10 mouse cellular contexts compared by ENCODE assay signal in genomic region chr5:122302810-122303745, GRCm38 (mm10). TPM values are rescaled to one million over a fixed set of nuclear protein-coding genes. Genes with fewer than 3 reads are reported as not detected.
A peak's percentile ranks its signal among the peaks of the same experiment; 100 is the strongest.
DNase-seq lines count a peak whose midpoint lies in the region; ATAC-seq and TF ChIP-seq lines count a peak whose summit lies in the region.
"Had no signal": no experiment of that assay in that cellular context is flagged by ENCODE, and none has a peak within 500 bp of the region (broad histone marks: within the 10 kb centered on the region; RNA-seq: fewer than 3 reads in every experiment).

No protein-coding gene starts in this region.

- WGBS in heart, adult 2 months: 39% methylated on average over 17 of the region's 17 CpGs
- WGBS in neural tube, embryonic 13.5 days: 79% methylated on average over 17 of the region's 17 CpGs
- 55% methylated on average over 17 of the region's 17 CpGs for WGBS in liver, embryonic 13.5 days (ENCODE audit: insufficient replicate concordance)

- ATAC-seq in neural tube, embryonic 13.5 days (ENCODE audit: low read depth): no peak
- no peak; the same call in 1 of the 2 replicates for ATAC-seq in liver, embryonic 13.5 days (ENCODE audit: low read depth)

- H3K4me1 ChIP-seq in heart, adult 2 months (ENCODE audit: control insufficient read depth, insufficient read depth, low read length): peaks cover 38% of the 10 kb centered on the region
- H3K4me1 ChIP-seq in neural tube, embryonic 13.5 days (replicated peaks): peaks cover 44% of the 10 kb centered on the region
- H3K4me1 ChIP-seq in liver, embryonic 13.5 days (replicated peaks): peaks cover 47% of the 10 kb centered on the region

- H3K27ac ChIP-seq in heart, adult 2 months: no peak overlapping the region; the same call in 1 of the 2 replicates
- H3K27ac ChIP-seq in neural tube, embryonic 13.5 days (replicated peaks): peak overlapping the region; percentile 64
- H3K27ac ChIP-seq in liver, embryonic 13.5 days: 0 out of 2 replicates have a peak overlapping the region, but pooled peaks have one; percentile 31

- peak overlapping the region; percentile 43 for H3K9ac ChIP-seq in heart, adult 2 months (ENCODE audit: low read depth, low read length)
- no peak overlapping the region; the same call in 1 of the 2 replicates for H3K9ac ChIP-seq in neural tube, embryonic 13.5 days
- H3K9ac ChIP-seq in liver, embryonic 13.5 days: no peak overlapping the region

- peaks cover 8% of the 10 kb centered on the region for H3K79me2 ChIP-seq in heart, adult 2 months (replicated peaks; ENCODE audit: control insufficient read depth, insufficient read depth, low read length)

- H3K36me3 ChIP-seq in heart, adult 2 months (ENCODE audit: control insufficient read depth, insufficient read depth, low read length): peaks cover 22% of the 10 kb centered on the region
- H3K36me3 ChIP-seq in neural tube, embryonic 13.5 days: peaks cover 3% of the 10 kb centered on the region; the same call in 1 of the 2 replicates
- peaks cover under 1% of the 10 kb centered on the region for H3K36me3 ChIP-seq in liver, embryonic 13.5 days

- TF ChIP-seq EP300 in heart, adult 2 months (IDR thresholded peaks at IDR 0.05; ENCODE audit: insufficient read depth, low read depth, low read length): no peak

- TF ChIP-seq CTCF in heart, adult 2 months (IDR thresholded peaks at IDR 0.05): peak; percentile 38

- no peaks in the 10 kb centered on the region for H3K9me3 ChIP-seq in neural tube, embryonic 13.5 days
- H3K9me3 ChIP-seq in liver, embryonic 13.5 days (replicated peaks): no peaks in the 10 kb centered on the region

- no peak for TF ChIP-seq POLR2A in heart, adult 2 months (IDR thresholded peaks at IDR 0.05; ENCODE audit: insufficient read depth, low read depth, low read length)

- H3K4me2 ChIP-seq in neural tube, embryonic 13.5 days: no peak overlapping the region
- no peak overlapping the region for H3K4me2 ChIP-seq in liver, embryonic 13.5 days

- intact Hi-C loops in heart, adult 2 months (cut with DNase I): no loop called here

- H3K4me3 ChIP-seq in heart, adult 2 months: no peak overlapping the region
- no peak overlapping the region for H3K4me3 ChIP-seq in neural tube, embryonic 13.5 days
- no peak overlapping the region for H3K4me3 ChIP-seq in liver, embryonic 13.5 days (replicated peaks)

- no peak for DNase-seq in heart, adult 2 months
- DNase-seq in heart, adult 8-10 months (ENCODE audit: low spot score): no peak
- DNase-seq in neural tube, embryonic 10.5 days (ENCODE audit: extremely low spot score, low spot score): no peak
- no peak for DNase-seq in liver, embryonic 13.5 days
- DNase-seq in frontal cortex, postnatal 36 days (ENCODE audit: low spot score in 2 of 2): no peak
- DNase-seq in cerebellum, adult 9-10 months: no peak
- no peak for DNase-seq in cerebellum, adult 11 months
- DNase-seq: cerebellum, adult 11-12 months; thymus, postnatal 14 days had no signal

- no peaks in the 10 kb centered on the region for H3K27me3 ChIP-seq in heart, adult 2 months (ENCODE audit: control insufficient read depth, insufficient read depth, low read length)
- no peaks in the 10 kb centered on the region for H3K27me3 ChIP-seq in neural tube, embryonic 13.5 days
- H3K27me3 ChIP-seq in liver, embryonic 13.5 days: no peaks in the 10 kb centered on the region

RNA-seq across cellular contexts. Expression of gene Pptc7, which starts 18.9 kb away (rescaled TPM):
- 100 to 1,000 TPM; 108 to 133 TPM for total RNA-seq in heart, adult 2 months (2021)
- polyA plus RNA-seq in heart, adult 2 months (2012; rRNA removed): 77.5 and 122 TPM in 2 replicates
- 100 to 1,000 TPM; 103 to 141 (median 121) TPM for total RNA-seq in heart, adult 8-10 months (2022)
- 8.5 and 8.6 TPM in 2 replicates for polyA plus RNA-seq in neural tube, embryonic 13.5 days (2015; fragmentation: Nextera tagmentation; extraction: Ambion mirVana)
- 3.4 and 3.5 TPM in 2 replicates for polyA plus RNA-seq in liver, embryonic 13.5 days (2015; fragmentation: Nextera tagmentation; extraction: Ambion mirVana)

RNA-seq across cellular contexts. Expression of gene Tctn1, which starts 38.8 kb away (rescaled TPM):
- total RNA-seq in heart, adult 2 months (2021): 1 to 10 TPM; 3.2 to 3.9 TPM
- 9.4 and 9.8 TPM in 2 replicates for polyA plus RNA-seq in heart, adult 2 months (2012; rRNA removed)
- 1 to 10 TPM; 3.5 to 5.1 (median 3.8) TPM for total RNA-seq in heart, adult 8-10 months (2022)
- 4.1 and 4.8 TPM in 2 replicates for polyA plus RNA-seq in neural tube, embryonic 13.5 days (2015; fragmentation: Nextera tagmentation; extraction: Ambion mirVana)
- 0.68 and 1.1 TPM in 2 replicates for polyA plus RNA-seq in liver, embryonic 13.5 days (2015; fragmentation: Nextera tagmentation; extraction: Ambion mirVana)

RNA-seq across cellular contexts. Expression of gene Rad9b, which starts 51.0 kb away (rescaled TPM):
- under 1 TPM; 0.50 to 0.97 TPM for total RNA-seq in heart, adult 2 months (2021)
- polyA plus RNA-seq in heart, adult 2 months (2012; rRNA removed): 2.5 and 3.0 TPM in 2 replicates
- 1 to 10 TPM in 3 of 4 experiments, under 1 TPM in 1; 0.89 to 1.9 (median 1.3) TPM for total RNA-seq in heart, adult 8-10 months (2022)
- 18.5 and 18.9 TPM in 2 replicates for polyA plus RNA-seq in neural tube, embryonic 13.5 days (2015; fragmentation: Nextera tagmentation; extraction: Ambion mirVana)
- polyA plus RNA-seq in liver, embryonic 13.5 days (2015; fragmentation: Nextera tagmentation; extraction: Ambion mirVana): 2.8 and 2.9 TPM in 2 replicates

RNA-seq across cellular contexts. Expression of gene Vps29, which starts 51.1 kb away (rescaled TPM):
- 10 to 100 TPM; 85.4 to 91.4 TPM for total RNA-seq in heart, adult 2 months (2021)
- 39.2 and 70.9 TPM in 2 replicates for polyA plus RNA-seq in heart, adult 2 months (2012; rRNA removed)
- total RNA-seq in heart, adult 8-10 months (2022): 100 to 1,000 TPM in 2 of 4 experiments, 10 to 100 TPM in 2; 91.9 to 113 (median 101) TPM
- polyA plus RNA-seq in neural tube, embryonic 13.5 days (2015; fragmentation: Nextera tagmentation; extraction: Ambion mirVana): 307 and 327 TPM in 2 replicates
- polyA plus RNA-seq in liver, embryonic 13.5 days (2015; fragmentation: Nextera tagmentation; extraction: Ambion mirVana): 131 and 141 TPM in 2 replicates
